Comparison of ENCODE assay signal across 18 mouse cellular contexts in the genomic region with DNA sequence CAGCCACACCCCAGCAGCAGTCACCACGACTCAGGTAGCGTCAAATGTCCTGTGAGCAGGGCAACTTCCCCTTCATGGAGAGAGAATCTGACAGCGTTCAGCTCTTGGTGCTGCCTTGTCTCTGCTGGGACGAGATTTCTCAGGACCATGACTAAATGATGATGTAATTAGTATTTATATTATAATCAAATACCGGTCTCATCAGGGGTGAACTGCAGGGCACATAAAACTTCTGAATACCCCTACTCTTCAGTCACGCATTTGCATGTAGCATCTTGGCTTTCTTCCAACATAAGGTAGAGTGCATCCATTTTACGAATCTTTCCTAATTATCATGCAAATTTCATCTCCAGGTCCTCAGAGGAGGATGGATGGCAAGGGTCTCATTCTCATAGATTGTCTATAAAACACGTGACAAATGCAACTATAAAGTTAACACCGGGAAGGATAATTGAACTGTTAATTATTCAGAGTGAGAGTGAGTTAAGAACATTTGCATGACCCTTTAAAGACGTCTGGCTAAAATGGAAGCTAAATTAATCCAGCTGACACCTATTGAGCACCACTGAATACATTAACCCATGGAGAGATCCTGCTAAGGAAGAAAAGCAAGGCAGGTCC. TPM values are rescaled to one million over a fixed set of nuclear protein-coding genes. Genes with fewer than 3 reads are reported as not detected.
DNase-seq lines count a peak whose midpoint lies in the region; ATAC-seq lines count a peak whose summit lies in the region.
"Had no signal": no experiment of that assay in that cellular context is flagged by ENCODE, and none has a peak within 500 bp of the region (broad histone marks: within the 10 kb centered on the region; RNA-seq: fewer than 3 reads in every experiment).

No protein-coding gene starts in this region.

- WGBS in forebrain, embryonic 13.5 days, result 33% methylated on average over 10 of the region's 10 CpGs
- WGBS in forebrain, embryonic 12.5 days, result 41% methylated on average over 10 of the region's 10 CpGs
- 69% methylated on average over 10 of the region's 10 CpGs for WGBS in heart, embryonic 10.5 days
- 31% methylated on average over 10 of the region's 10 CpGs for WGBS in neural tube, embryonic 12.5 days

- no peak overlapping the region for H3K4me3 ChIP-seq in forebrain, embryonic 13.5 days
- no peak overlapping the region for H3K4me3 ChIP-seq in forebrain, embryonic 12.5 days (replicated peaks)
- H3K4me3 ChIP-seq in heart, embryonic 10.5 days, result no peak overlapping the region
- H3K4me3 ChIP-seq in neural tube, embryonic 12.5 days, result no peak overlapping the region
- H3K4me3 ChIP-seq: embryonic facial prominence, embryonic 13.5 days; heart, adult 2 months; heart, embryonic 12.5 days; hindbrain, embryonic 15.5 days had no signal

- no peak overlapping the region for H3K4me2 ChIP-seq in forebrain, embryonic 13.5 days
- no peak overlapping the region for H3K4me2 ChIP-seq in forebrain, embryonic 12.5 days
- H3K4me2 ChIP-seq in neural tube, embryonic 12.5 days (replicated peaks), result no peak overlapping the region
- H3K4me2 ChIP-seq: embryonic facial prominence, embryonic 13.5 days; heart, embryonic 12.5 days; hindbrain, embryonic 15.5 days had no signal

- no peak overlapping the region for H3K9ac ChIP-seq in forebrain, embryonic 13.5 days
- H3K9ac ChIP-seq in forebrain, embryonic 12.5 days, result no peak overlapping the region
- no peak overlapping the region for H3K9ac ChIP-seq in neural tube, embryonic 12.5 days
- H3K9ac ChIP-seq: embryonic facial prominence, embryonic 13.5 days; heart, embryonic 12.5 days; hindbrain, embryonic 15.5 days had no signal

- peak; percentile 55 for DNase-seq in heart, adult 11 months
- DNase-seq in heart, embryonic 10.5 days (ENCODE audit: low spot score), result no peak
- no peak for DNase-seq in neural tube, embryonic 10.5 days (ENCODE audit: extremely low spot score, low spot score)
- no peak for DNase-seq in retina, postnatal 1 day
- DNase-seq in thymus, postnatal 25 days, result no peak
- DNase-seq: adrenal gland, postnatal 14 days; cerebellum, adult 18-20 months; cerebellum, adult 9-11 months; cerebellum, postnatal 36 days; gastrocnemius, postnatal 10 days; heart, adult 2 months; kidney, adult 11 months had no signal

- no peaks in the 10 kb centered on the region for H3K36me3 ChIP-seq in forebrain, embryonic 13.5 days (ENCODE audit: poor library complexity, severe bottlenecking)
- no peaks in the 10 kb centered on the region for H3K36me3 ChIP-seq in forebrain, embryonic 12.5 days (replicated peaks)
- no peaks in the 10 kb centered on the region for H3K36me3 ChIP-seq in heart, embryonic 10.5 days
- no peaks in the 10 kb centered on the region for H3K36me3 ChIP-seq in neural tube, embryonic 12.5 days
- H3K36me3 ChIP-seq: embryonic facial prominence, embryonic 13.5 days; heart, embryonic 12.5 days; hindbrain, embryonic 15.5 days had no signal

- H3K9me3 ChIP-seq in forebrain, embryonic 13.5 days (replicated peaks), result no peaks in the 10 kb centered on the region; the same call in 1 of the 2 replicates
- no peaks in the 10 kb centered on the region for H3K9me3 ChIP-seq in forebrain, embryonic 12.5 days
- no peaks in the 10 kb centered on the region for H3K9me3 ChIP-seq in heart, embryonic 10.5 days
- no peaks in the 10 kb centered on the region for H3K9me3 ChIP-seq in neural tube, embryonic 12.5 days
- H3K9me3 ChIP-seq: embryonic facial prominence, embryonic 13.5 days; heart, embryonic 12.5 days; hindbrain, embryonic 15.5 days had no signal

- H3K27ac ChIP-seq in forebrain, embryonic 13.5 days, result no peak overlapping the region
- H3K27ac ChIP-seq in forebrain, embryonic 12.5 days, result no peak overlapping the region
- H3K27ac ChIP-seq in heart, embryonic 10.5 days, result no peak overlapping the region
- no peak overlapping the region for H3K27ac ChIP-seq in neural tube, embryonic 12.5 days
- H3K27ac ChIP-seq: embryonic facial prominence, embryonic 13.5 days; heart, adult 2 months; hindbrain, embryonic 15.5 days had no signal

- peaks cover 9% of the 10 kb centered on the region; the same call in 1 of the 2 replicates for H3K4me1 ChIP-seq in forebrain, embryonic 13.5 days
- H3K4me1 ChIP-seq in forebrain, embryonic 12.5 days, result no peaks in the 10 kb centered on the region
- no peaks in the 10 kb centered on the region for H3K4me1 ChIP-seq in heart, embryonic 10.5 days
- peaks cover 3% of the 10 kb centered on the region; the same call in 1 of the 2 replicates for H3K4me1 ChIP-seq in neural tube, embryonic 12.5 days
- H3K4me1 ChIP-seq: embryonic facial prominence, embryonic 13.5 days; heart, embryonic 12.5 days; hindbrain, embryonic 15.5 days had no signal

- peak; percentile 59; the same call in 1 of the 2 replicates for ATAC-seq in forebrain, embryonic 13.5 days
- ATAC-seq in forebrain, embryonic 12.5 days (ENCODE audit: low FRiP score), result no peak
- peak; percentile 77 for ATAC-seq in neural tube, embryonic 12.5 days (ENCODE audit: low FRiP score, low read depth)

- no peaks in the 10 kb centered on the region for H3K27me3 ChIP-seq in forebrain, embryonic 13.5 days
- H3K27me3 ChIP-seq in forebrain, embryonic 12.5 days, result no peaks in the 10 kb centered on the region
- no peaks in the 10 kb centered on the region for H3K27me3 ChIP-seq in heart, embryonic 10.5 days (ENCODE audit: insufficient read depth, poor library complexity, severe bottlenecking)
- H3K27me3 ChIP-seq in neural tube, embryonic 12.5 days (replicated peaks), result no peaks in the 10 kb centered on the region
- H3K27me3 ChIP-seq: embryonic facial prominence, embryonic 13.5 days; heart, embryonic 12.5 days; hindbrain, embryonic 15.5 days had no signal

RNA-seq across cellular contexts. Expression of a gene that starts 17.0 kb away (rescaled TPM):
- 63.0 and 64.3 TPM in 2 replicates for polyA plus RNA-seq in forebrain, embryonic 13.5 days (2015; fragmentation: Nextera tagmentation; extraction: Ambion mirVana)
- polyA plus RNA-seq in forebrain, embryonic 12.5 days (2016; fragmentation: Nextera tagmentation; extraction: Ambion mirVana), result 53.4 and 56.5 TPM in 2 replicates
- polyA plus RNA-seq in heart, embryonic 10.5 days (2016; fragmentation: Nextera tagmentation; extraction: Ambion mirVana), result 25.1 and 28.9 TPM in 2 replicates
- 80.5 and 88.5 TPM in 2 replicates for polyA plus RNA-seq in neural tube, embryonic 12.5 days (2016; fragmentation: Nextera tagmentation; extraction: Ambion mirVana)

RNA-seq across cellular contexts. Expression of a gene that starts 40.3 kb away (rescaled TPM):
- polyA plus RNA-seq in forebrain, embryonic 13.5 days (2015; fragmentation: Nextera tagmentation; extraction: Ambion mirVana), result 833 and 867 TPM in 2 replicates
- 539 and 554 TPM in 2 replicates for polyA plus RNA-seq in forebrain, embryonic 12.5 days (2016; fragmentation: Nextera tagmentation; extraction: Ambion mirVana)
- 93.3 and 116 TPM in 2 replicates for polyA plus RNA-seq in heart, embryonic 10.5 days (2016; fragmentation: Nextera tagmentation; extraction: Ambion mirVana)
- 696 and 765 TPM in 2 replicates for polyA plus RNA-seq in neural tube, embryonic 12.5 days (2016; fragmentation: Nextera tagmentation; extraction: Ambion mirVana)
